Mouse (Mus musculus) liver, embryonic 15.5 days (tissue): ENCODE data around the gene Rlf. TPM values are rescaled to one million over a fixed set of nuclear protein-coding genes. Genes with fewer than 3 reads are reported as not detected.

Experiments
- ATAC-seq: fragments of 200-750 bp; cut with Nextera tagmentation; 2 replicates; pipeline ENCODE4 v1.8.0; 2017; ENCODE audit warnings: moderate number of reproducible peaks, mild to moderate bottlenecking, moderate library complexity; ENCODE audit not compliant: insufficient read depth
- H3K27ac ChIP-seq: fragments of 300-500 bp; sonication (generic); replicated peaks from 2 replicates; pipeline ENCODE4 v1.5.1; 2015; ENCODE audit warnings: mild to moderate bottlenecking, inconsistent platforms
- H3K27me3 ChIP-seq: fragments of 300-500 bp; sonication (generic); 2 replicates; pipeline ENCODE4 v1.6.1; 2015; ENCODE audit warnings: mild to moderate bottlenecking, inconsistent platforms
- H3K36me3 ChIP-seq: fragments of 300-500 bp; sonication (generic); replicated peaks from 2 replicates; pipeline ENCODE4 v1.6.1; 2015; ENCODE audit warnings: moderate library complexity, mild to moderate bottlenecking, inconsistent platforms
- H3K4me1 ChIP-seq: fragments of 300-500 bp; sonication (generic); replicated peaks from 2 replicates; pipeline ENCODE4 v1.6.1; 2015; ENCODE audit warnings: inconsistent platforms
- H3K4me2 ChIP-seq: fragments of 300-500 bp; sonication (generic); 2 replicates; pipeline ENCODE4 v1.6.1; 2015; ENCODE audit warnings: moderate library complexity, mild to moderate bottlenecking, inconsistent platforms
- H3K4me3 ChIP-seq: fragments of 300-500 bp; sonication (generic); replicated peaks from 2 replicates; pipeline ENCODE4 v1.5.1; 2015; ENCODE audit warnings: mild to moderate bottlenecking, inconsistent platforms
- H3K9ac ChIP-seq: fragments of 300-500 bp; sonication (generic); 2 replicates; pipeline ENCODE4 v1.6.1; 2015; ENCODE audit warnings: moderate library complexity, mild to moderate bottlenecking, inconsistent platforms
- H3K9me3 ChIP-seq: fragments of 300-500 bp; sonication (generic); replicated peaks from 2 replicates; pipeline ENCODE4 v1.6.1; 2016; ENCODE audit warnings: inconsistent platforms
- WGBS: fragments of 180-500 bp; shearing (Covaris S2); methylation state at CpG from one replicate; pipeline ENCODE4 v1.1.7; 2015; ENCODE audit warnings: mixed read lengths; ENCODE audit not compliant: insufficient replicate concordance; 5-methylcytosine and 5-hydroxymethylcytosine counted together
- polyA plus RNA-seq: library from polyadenylated mRNA; unstranded; fragments of >200 nt; fragmentation: Nextera tagmentation; extraction: Ambion mirVana; gene quantifications from 2 replicates; pipeline ENCODE4 v1.2.1, GENCODE M21; 2015

Gene Rlf
- 9.7 and 10.8 TPM in 2 replicates for polyA plus RNA-seq

DNA sequence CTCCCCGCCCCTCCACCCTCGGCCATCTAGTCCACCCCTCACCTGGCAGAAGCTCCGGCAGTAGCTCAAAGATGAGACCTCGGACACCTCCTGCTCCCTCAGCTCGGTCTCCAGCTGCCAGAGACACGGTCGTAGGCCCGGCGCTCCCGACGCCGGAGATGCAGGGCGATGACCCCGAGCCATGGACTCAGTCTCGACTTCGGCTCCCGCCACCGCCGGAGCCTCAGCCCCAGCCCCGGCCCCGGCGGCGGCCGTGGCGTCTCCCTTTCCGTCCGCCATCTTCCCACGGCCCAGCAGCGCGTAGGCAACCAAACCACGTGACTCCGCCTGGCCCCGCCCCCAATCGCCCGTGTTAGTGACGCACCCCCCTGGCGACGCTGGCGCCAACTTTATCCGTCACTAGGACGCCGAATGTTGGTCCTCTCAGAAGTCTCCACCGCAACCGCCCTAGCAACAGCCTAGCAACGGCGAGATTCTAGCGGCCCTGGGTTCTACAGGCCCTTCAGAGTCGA, at the start of gene Rlf:
Rlf (minus strand) TSS at position 292 of the 512 bp plus-strand sequence.
- Histone ChIP-seq H3K27ac (peak within 1 kb of the TSS; percentile 96), H3K4me3 (peak within 1 kb of the TSS; percentile 96), H3K36me3 (no peaks in the 10 kb centered on the region), H3K4me1 (peaks cover 31% of the 10 kb centered on the region), H3K4me2 (peak within 1 kb of the TSS; percentile 86), H3K9ac (peak within 1 kb of the TSS; percentile 92), H3K27me3 (peaks cover 21% of the 10 kb centered on the region; the same call in 1 of the 2 replicates), H3K9me3 (no peaks in the 10 kb centered on the region)
- peak; percentile 92 for ATAC-seq
- WGBS, result under 1% methylated on average over 48 of the region's 48 CpGs

DNA sequence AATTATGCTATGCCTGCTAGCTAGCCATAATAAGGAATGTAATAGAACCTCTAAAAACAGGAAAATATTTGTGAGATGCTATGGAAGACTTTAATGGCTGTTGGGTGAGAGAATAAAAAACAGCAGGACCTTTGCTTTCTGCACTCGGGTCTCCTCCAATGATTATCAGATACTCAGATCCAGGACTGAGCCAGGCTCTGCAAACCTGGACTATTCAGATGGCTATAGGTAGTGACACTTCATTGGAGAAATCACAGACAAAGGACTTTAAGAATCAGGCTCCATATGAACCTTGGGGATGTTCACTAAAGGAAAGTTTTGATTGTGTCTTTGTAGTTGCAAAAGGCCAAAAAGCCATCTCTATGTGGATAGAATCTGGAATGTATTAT, 26.7 kb upstream of the Rlf start:
- WGBS, result 73% methylated on average over 1 of the region's 1 CpGs
- Histone ChIP-seq H3K4me3 (no peak overlapping the region), H3K36me3 (no peaks in the 10 kb centered on the region), H3K27me3 (no peaks in the 10 kb centered on the region), H3K27ac (no peak overlapping the region), H3K9ac (no peak overlapping the region), H3K4me1 (no peaks in the 10 kb centered on the region), H3K4me2 (no peak overlapping the region), H3K9me3 (no peaks in the 10 kb centered on the region)
- no peak for ATAC-seq

DNA sequence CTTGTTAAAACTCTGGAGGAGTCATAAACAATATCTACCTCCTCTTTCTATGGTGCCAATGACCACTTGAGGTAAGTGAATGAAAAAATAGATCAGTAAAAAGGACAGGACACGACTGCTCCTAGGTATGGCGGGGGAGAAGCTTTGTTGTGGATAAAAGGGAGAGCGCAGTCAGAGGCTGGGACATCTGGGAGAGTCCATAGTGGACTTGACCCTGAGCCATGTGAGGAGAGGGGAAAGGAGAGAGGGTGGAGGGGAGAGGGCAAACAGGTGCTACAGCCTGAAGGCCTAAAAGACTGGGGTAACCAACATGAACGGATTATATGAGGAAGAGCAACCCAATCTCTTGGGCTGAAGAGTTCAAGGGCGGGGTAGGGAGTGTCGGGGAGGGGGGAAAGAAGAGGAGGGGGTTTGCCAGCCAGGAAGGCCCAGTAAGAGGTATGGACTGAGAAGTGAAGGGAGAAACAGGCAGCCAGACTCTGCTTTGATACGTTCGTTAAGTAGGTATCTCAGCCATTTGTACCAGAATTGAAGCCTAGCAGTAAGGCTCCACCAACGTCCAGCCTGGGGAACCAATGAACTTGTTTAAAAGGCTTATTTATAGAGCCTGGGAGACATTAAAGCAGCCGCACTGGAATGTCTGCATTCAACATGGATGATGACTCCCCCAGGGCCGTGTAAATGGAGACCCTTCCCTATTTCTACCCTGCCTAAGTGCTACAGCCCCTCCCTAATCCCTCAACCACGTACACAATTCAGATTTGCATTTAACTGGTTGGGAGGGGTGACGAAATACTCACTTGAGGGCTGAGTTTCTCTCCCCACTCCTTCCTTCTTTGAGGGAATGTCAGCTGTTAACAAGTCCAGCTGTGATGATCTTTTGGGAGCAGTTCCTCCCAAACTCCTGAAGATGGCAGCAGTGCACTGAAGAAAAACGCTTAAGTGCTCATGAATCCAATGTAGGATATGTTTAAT, 26.0 kb upstream of the Rlf start:
- Histone ChIP-seq H3K4me3 (no peak overlapping the region), H3K27me3 (no peaks in the 10 kb centered on the region), H3K27ac (no peak overlapping the region), H3K9ac (no peak overlapping the region), H3K36me3 (no peaks in the 10 kb centered on the region), H3K4me2 (no peak overlapping the region), H3K4me1 (no peaks in the 10 kb centered on the region), H3K9me3 (no peaks in the 10 kb centered on the region)
- 32% methylated on average over 14 of the region's 14 CpGs for WGBS
- no peak for ATAC-seq

DNA sequence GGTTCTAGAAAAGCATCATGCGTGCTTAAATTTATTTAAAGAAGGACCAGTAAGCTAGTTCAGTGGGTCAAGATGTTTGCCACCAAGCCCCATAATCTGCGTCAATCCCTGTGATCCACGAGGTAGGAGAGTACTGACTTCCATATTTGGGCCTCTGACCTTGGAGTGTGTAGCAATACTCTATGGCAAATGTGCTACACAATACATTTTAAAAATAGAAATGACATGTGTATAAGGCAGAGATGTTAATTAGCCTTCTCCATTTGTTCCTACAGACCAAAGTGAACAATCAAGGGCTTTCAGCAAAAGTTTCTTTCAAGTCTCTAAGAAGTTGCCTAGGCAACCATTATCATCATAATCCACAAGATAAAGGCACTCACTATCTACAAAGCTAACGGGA, 25.0 kb upstream of the Rlf start:
- no peak overlapping the region for H3K27ac ChIP-seq
- H3K27me3 ChIP-seq, result no peaks in the 10 kb centered on the region
- 52% methylated on average over 4 of the region's 4 CpGs for WGBS
- ATAC-seq, result no peak
- H3K9me3 ChIP-seq, result no peaks in the 10 kb centered on the region
- H3K4me2 ChIP-seq, result no peak overlapping the region
- no peak overlapping the region for H3K9ac ChIP-seq
- H3K4me3 ChIP-seq, result no peak overlapping the region
- H3K4me1 ChIP-seq, result no peaks in the 10 kb centered on the region
- H3K36me3 ChIP-seq, result no peaks in the 10 kb centered on the region

DNA sequence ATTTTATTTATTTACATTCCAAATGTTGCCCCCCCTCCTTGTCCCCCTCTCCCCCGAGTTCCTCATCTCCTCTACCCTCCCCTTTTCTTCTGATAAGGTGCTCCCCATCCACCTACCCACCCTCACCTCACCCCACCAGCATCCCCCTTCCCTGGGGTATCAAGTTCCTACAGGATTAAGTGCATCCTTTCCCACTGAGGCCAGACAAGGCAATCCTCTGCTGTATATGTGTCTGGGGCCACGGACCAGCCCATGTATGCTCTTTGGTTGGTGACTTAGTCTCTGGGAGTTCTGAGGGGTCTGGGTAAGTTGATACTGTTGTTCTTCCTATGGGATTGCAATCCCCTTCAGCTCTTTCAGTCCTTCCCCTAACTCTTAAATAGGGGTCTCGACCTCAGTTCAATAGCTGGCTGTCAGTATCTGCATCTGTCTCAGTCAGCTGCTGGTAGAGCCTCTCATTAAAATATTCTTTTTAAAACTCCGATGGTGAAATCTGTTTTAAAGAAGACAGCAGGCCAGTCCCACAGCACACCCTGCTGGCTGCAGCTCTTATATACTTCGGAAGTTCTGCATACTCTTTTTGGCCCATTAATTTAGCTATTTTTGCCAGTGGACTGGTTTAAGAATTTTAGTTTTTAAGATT, 17.0 kb upstream of the Rlf start:
- H3K4me2 ChIP-seq, result no peak overlapping the region
- no peaks in the 10 kb centered on the region for H3K4me1 ChIP-seq
- no peak overlapping the region for H3K9ac ChIP-seq
- 0 out of 2 replicates have a peak, but pooled peaks cover 9% of the 10 kb centered on the region for H3K27me3 ChIP-seq
- H3K36me3 ChIP-seq, result no peaks in the 10 kb centered on the region
- H3K9me3 ChIP-seq, result no peaks in the 10 kb centered on the region
- no peak overlapping the region for H3K4me3 ChIP-seq
- 9% methylated on average over 5 of the region's 5 CpGs for WGBS
- no peak overlapping the region for H3K27ac ChIP-seq
- no peak for ATAC-seq

DNA sequence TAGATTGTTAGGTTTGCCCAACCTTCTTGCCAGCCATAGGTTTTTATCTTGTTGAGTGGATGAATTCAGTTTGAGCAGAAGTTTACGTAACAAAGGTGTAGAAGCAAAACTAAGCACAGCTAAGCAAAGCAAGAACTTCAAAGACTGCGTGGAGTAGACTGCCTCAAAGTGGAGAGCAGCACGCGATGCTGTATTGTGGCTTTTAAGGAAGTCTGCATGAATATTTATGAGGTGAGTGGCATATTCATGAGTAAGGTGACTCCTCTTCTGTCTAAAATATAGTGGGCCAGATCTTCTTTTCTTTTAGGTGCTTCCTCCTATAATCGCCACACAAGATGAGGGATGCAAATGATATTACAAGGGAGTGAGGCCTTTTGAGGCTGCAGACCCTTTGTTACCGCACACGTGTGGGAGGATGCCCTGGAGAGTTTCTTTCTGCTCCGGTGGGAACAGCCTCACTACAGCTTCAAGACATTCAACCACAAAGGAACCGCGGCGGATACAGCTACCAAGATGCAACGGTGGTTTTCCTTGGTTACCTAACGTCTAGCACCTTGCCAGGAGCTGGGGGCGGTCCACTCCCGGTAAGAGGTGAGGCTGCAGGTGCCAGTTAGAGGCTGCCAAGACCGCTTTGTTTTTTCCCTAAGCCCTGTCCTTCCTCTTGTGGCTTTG, 16.2 kb upstream of the Rlf start:
- WGBS, result 7% methylated on average over 16 of the region's 16 CpGs
- H3K9ac ChIP-seq, result no peak overlapping the region
- H3K27me3 ChIP-seq, result 0 out of 2 replicates have a peak, but pooled peaks cover 9% of the 10 kb centered on the region
- H3K36me3 ChIP-seq, result no peaks in the 10 kb centered on the region
- H3K9me3 ChIP-seq, result no peaks in the 10 kb centered on the region
- H3K4me3 ChIP-seq, result no peak overlapping the region
- H3K4me2 ChIP-seq, result no peak overlapping the region
- H3K4me1 ChIP-seq, result no peaks in the 10 kb centered on the region
- no peak overlapping the region for H3K27ac ChIP-seq
- no peak for ATAC-seq

DNA sequence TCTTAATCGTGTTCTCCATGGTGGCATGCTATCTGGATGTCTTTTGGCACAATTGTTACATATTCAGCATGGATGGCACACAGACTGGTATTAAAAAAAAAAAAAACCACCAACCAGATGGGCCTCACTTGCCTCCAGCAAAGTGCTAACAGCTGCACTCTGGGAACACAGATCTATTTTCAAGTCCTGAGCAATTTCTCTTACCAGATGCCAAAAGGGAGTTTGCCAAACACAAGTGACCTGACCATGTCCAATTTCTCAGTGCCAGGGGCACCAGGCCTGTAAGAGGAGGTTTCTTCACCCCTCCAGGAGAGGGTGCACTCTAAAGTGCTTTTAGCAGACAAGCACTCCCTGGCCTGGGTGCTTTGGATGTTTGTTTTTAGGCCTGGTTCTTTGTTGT, 12.2 kb upstream of the Rlf start:
- Histone ChIP-seq H3K27me3 (0 out of 2 replicates have a peak, but pooled peaks cover 9% of the 10 kb centered on the region), H3K9ac (no peak overlapping the region), H3K27ac (no peak overlapping the region), H3K4me2 (no peak overlapping the region), H3K4me3 (no peak overlapping the region), H3K36me3 (no peaks in the 10 kb centered on the region), H3K9me3 (no peaks in the 10 kb centered on the region), H3K4me1 (no peaks in the 10 kb centered on the region)
- ATAC-seq, result no peak
- 43% methylated on average over 1 of the region's 1 CpGs for WGBS

DNA sequence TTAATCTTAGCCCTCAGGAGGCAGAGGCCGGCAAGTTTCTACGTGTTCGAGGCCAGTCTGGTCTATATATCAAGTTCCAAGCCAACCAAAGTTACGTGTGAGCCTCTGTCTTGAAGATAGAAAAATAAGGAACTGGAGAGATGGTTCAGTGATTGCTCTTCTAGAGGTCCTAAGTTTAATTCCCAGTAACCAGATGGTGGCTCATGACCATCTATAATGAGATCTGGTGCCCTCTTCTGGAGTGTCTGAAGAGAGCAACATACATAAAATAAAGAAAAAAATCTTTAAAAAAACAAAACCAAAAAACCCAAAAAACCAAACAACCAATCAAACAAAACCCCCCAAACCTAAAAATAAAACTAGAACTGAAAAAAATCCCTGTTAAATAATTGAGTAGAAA, 10.3 kb upstream of the Rlf start:
- no peak overlapping the region for H3K9ac ChIP-seq
- no peaks in the 10 kb centered on the region for H3K27me3 ChIP-seq
- H3K36me3 ChIP-seq, result no peaks in the 10 kb centered on the region
- H3K4me2 ChIP-seq, result no peak overlapping the region
- no peak overlapping the region for H3K27ac ChIP-seq
- WGBS, result 61% methylated on average over 4 of the region's 4 CpGs
- ATAC-seq, result no peak
- H3K9me3 ChIP-seq, result no peaks in the 10 kb centered on the region
- H3K4me1 ChIP-seq, result no peaks in the 10 kb centered on the region
- no peak overlapping the region for H3K4me3 ChIP-seq

DNA sequence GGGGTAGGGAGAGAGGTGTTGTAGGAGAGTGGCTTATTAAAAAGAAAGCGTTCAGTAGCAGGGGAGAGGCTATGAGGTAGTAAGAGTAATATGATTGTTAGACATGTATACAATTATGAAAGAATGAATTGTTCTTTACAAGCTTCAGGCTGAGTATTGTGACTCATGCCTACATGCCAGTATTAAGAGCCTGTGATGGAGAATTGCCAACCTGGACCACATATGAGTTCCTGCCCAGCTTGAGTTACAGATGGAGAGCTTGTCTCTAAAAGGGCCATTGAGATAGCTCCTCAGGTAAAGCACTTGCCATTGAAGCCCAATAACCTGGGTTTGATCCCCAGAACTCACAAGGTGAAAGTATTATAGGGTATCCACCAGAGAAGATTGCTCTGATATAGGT, 8.3 kb upstream of the Rlf start:
- 66% methylated on average over 1 of the region's 1 CpGs for WGBS
- H3K9me3 ChIP-seq, result no peaks in the 10 kb centered on the region
- H3K27ac ChIP-seq, result no peak overlapping the region
- no peak for ATAC-seq
- H3K4me1 ChIP-seq, result no peaks in the 10 kb centered on the region
- H3K4me3 ChIP-seq, result no peak overlapping the region
- H3K27me3 ChIP-seq, result peaks cover 6% of the 10 kb centered on the region; the same call in 1 of the 2 replicates
- no peak overlapping the region for H3K9ac ChIP-seq
- no peaks in the 10 kb centered on the region for H3K36me3 ChIP-seq
- no peak overlapping the region for H3K4me2 ChIP-seq

DNA sequence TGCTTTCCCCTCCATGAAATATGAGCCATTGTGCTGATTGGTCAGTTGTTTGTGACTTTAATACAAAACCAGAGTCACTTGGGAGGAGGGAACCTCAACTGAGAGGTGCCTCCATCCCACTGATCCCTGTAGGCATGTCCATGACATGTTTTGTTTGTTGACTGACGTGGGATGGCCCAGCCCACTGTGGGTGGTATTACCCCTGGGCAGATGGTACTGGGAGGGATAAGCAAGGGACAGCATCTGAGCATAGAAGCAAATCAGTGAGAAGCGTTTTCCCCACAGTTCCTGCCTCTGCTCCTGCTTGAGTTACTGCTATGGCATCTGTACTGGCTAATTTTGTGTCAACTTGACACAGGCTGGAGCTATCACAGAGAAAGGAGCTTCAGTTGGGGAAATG, 1.3 kb upstream of the Rlf start:
- Histone ChIP-seq H3K36me3 (no peaks in the 10 kb centered on the region), H3K27ac (no peak overlapping the region), H3K9me3 (no peaks in the 10 kb centered on the region), H3K4me3 (no peak overlapping the region), H3K27me3 (peaks cover 21% of the 10 kb centered on the region; the same call in 1 of the 2 replicates), H3K4me1 (peaks cover 31% of the 10 kb centered on the region), H3K9ac (no peak overlapping the region), H3K4me2 (no peak overlapping the region)
- WGBS, result 32% methylated on average over 2 of the region's 2 CpGs
- ATAC-seq, result no peak

DNA sequence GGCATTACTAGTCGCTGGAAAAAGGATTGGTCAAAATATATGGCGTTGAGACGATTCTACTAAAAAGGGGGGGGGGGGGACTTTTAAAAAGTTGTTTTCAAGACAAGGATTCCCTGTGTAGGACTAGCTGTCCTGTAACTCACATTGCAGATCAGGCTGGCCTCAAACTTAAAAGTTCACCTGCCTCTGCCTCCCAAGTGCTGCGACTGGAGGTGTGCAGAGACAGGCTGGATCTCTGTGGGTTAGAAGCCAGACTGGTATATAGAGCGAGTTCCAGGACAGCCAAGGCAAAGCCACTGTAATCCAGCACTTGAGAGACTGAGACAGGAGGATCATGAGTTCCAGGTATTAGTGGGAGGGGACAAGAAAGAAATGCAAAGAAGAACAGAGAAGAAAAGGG, 605 bp upstream of the Rlf start:
- no peaks in the 10 kb centered on the region for H3K36me3 ChIP-seq
- no peak overlapping the region for H3K9ac ChIP-seq
- H3K4me2 ChIP-seq, result peak overlapping the region; percentile 86
- ATAC-seq, result no peak
- peaks cover 31% of the 10 kb centered on the region for H3K4me1 ChIP-seq
- WGBS, result 29% methylated on average over 5 of the region's 5 CpGs
- no peaks in the 10 kb centered on the region for H3K9me3 ChIP-seq
- peak overlapping the region; percentile 96 for H3K4me3 ChIP-seq
- no peak overlapping the region for H3K27ac ChIP-seq
- H3K27me3 ChIP-seq, result peaks cover 21% of the 10 kb centered on the region; the same call in 1 of the 2 replicates
